Mouse (Mus musculus): ENCODE data around the gene Fhl2. TPM values are rescaled to one million over a fixed set of nuclear protein-coding genes. Genes with fewer than 3 reads are reported as not detected.

Gene Fhl2
- 3.5 and 4.6 TPM in 2 replicates for polyA plus RNA-seq (2015; fragmentation: Nextera tagmentation; extraction: Ambion mirVana)

DNA sequence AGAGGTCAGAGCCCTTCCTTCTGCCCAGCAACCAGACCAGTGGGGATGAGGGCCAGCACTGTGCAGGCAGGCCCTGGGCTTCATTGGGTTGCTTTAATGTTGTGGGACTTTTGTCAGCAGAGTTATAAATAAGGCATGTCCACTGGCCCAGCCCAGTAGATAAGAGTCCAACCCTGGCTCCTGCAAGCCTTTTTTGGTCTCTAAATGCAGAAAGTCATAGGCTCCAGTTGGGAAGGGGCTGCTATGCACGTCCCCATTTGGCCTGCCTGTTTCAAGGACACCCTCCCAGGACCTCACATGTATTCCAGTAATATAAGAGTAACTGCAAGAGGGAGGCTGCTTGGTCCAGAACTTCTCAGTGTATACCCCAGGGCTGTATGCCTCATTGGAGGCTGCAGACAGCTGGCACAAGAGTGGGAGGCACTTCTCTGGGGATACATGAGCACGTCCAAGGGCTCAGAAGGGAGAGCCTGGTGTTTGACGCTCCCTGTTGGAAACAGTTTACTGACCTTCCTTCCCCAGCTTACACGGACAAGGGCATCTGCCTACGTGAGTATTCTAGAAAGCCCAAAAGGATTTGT, at the start of gene Fhl2:
TSS of gene Fhl2 (minus strand) at position 324 of the 581 bp plus-strand sequence.
- DNase-seq: no peak
- H3K27me3 ChIP-seq: no peaks in the 10 kb centered on the region
- WGBS (ENCODE audit: insufficient replicate concordance): 58% methylated on average over 5 of the region's 5 CpGs
- no peak within 1 kb of the TSS for H3K9ac ChIP-seq
- H3K4me3 ChIP-seq (replicated peaks): no peak within 1 kb of the TSS
- H3K4me2 ChIP-seq: no peak within 1 kb of the TSS
- H3K9me3 ChIP-seq (replicated peaks): no peaks in the 10 kb centered on the region
- H3K36me3 ChIP-seq: no peaks in the 10 kb centered on the region
- no peak for ATAC-seq (ENCODE audit: low read depth)
- no peak within 1 kb of the TSS for H3K27ac ChIP-seq
- H3K4me1 ChIP-seq (replicated peaks): no peaks in the 10 kb centered on the region; the same call in 1 of the 2 replicates

DNA sequence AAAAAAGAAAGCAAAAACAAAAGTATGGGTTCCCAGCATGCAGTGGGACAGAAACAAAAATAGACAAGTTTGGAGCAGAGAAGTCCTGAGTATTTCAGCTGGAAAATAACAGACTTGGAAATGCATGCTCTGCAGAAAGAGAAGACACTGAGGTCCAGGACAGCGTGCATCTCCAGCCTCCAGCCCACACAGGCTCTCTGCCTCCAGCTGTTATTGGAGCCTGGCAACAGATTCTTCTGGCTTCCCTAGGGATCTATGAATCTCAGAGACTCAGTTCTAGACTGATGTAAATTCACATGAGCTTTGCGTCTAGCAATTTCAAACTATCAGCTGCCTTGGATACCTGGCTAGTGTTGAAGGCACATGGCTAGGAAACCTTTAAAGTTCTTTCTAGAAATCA, 48.2 kb upstream of the Fhl2 start:
- DNase-seq (no peak), ATAC-seq (ENCODE audit: low read depth) (no peak)
- H3K27me3 ChIP-seq: no peaks in the 10 kb centered on the region
- H3K27ac ChIP-seq: no peak overlapping the region
- H3K9ac ChIP-seq: no peak overlapping the region
- no peak overlapping the region for H3K4me3 ChIP-seq (replicated peaks)
- H3K4me2 ChIP-seq: no peak overlapping the region
- 71% methylated on average over 2 of the region's 2 CpGs for WGBS (ENCODE audit: insufficient replicate concordance)
- H3K4me1 ChIP-seq (replicated peaks): no peaks in the 10 kb centered on the region
- H3K9me3 ChIP-seq (replicated peaks): no peaks in the 10 kb centered on the region
- H3K36me3 ChIP-seq: no peaks in the 10 kb centered on the region

DNA sequence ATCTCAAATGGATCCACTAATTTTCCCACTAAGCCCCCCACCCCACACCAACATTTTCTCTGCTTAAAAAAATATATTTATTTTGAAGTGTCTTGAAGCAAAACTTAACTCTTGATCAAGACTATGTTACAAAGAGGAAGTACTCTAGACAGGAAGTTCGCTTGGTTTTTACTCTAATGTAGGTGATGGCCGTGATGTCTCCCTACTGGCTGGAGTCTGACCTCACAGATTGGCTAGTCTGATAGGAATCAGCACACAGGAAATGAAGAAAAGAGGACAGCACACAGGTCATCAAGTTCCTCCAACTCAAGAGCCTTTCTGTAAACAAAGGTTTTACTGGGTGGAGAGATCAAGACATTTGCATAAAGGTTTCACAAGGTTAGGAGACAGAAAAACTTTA, 44.4 kb upstream of the Fhl2 start:
- no peaks in the 10 kb centered on the region for H3K4me1 ChIP-seq (replicated peaks)
- ATAC-seq (ENCODE audit: low read depth): no peak

DNA sequence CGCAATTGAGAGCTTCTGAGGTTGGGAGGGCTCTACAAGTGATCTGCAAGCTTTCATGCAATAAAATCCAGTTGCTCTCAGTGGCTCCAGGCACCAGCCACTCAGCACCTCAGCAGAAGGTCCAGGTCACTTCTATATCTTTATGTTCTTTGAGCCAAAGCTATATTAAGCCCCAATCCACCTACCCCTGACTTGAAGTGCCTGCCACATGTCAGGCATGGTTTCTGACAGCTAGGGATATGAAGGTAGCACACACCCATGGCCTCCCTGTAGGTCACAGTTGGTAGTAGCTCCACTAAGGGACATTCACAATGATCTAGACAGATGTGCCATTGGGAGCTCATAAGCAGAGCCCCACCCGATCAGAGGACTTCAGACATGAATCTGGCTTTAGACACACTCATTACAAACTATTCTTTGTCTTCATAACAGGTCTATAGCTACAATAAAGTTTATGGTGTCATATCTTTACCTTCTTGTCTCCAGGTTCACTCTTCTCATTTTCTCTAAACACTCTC, 43.1 kb upstream of the Fhl2 start:
- no peak overlapping the region for H3K9ac ChIP-seq
- H3K27ac ChIP-seq: no peak overlapping the region
- no peaks in the 10 kb centered on the region for H3K36me3 ChIP-seq
- WGBS (ENCODE audit: insufficient replicate concordance): 67% methylated on average over 2 of the region's 2 CpGs
- DNase-seq: no peak
- H3K4me3 ChIP-seq (replicated peaks): no peak overlapping the region
- no peak for ATAC-seq (ENCODE audit: low read depth)
- no peaks in the 10 kb centered on the region for H3K27me3 ChIP-seq
- H3K9me3 ChIP-seq (replicated peaks): no peaks in the 10 kb centered on the region
- H3K4me1 ChIP-seq (replicated peaks): no peaks in the 10 kb centered on the region
- no peak overlapping the region for H3K4me2 ChIP-seq

More for the DNA sequence above, 44.4 kb upstream of the Fhl2 start:
- Histone ChIP-seq H3K4me3 (replicated peaks) (no peak overlapping the region), H3K4me2 (no peak overlapping the region), H3K27me3 (no peaks in the 10 kb centered on the region), H3K9ac (no peak overlapping the region), H3K9me3 (replicated peaks) (no peaks in the 10 kb centered on the region), H3K27ac (no peak overlapping the region), H3K36me3 (no peaks in the 10 kb centered on the region)
- 21% methylated on average over 2 of the region's 2 CpGs for WGBS (ENCODE audit: insufficient replicate concordance)
- DNase-seq: no peak

DNA sequence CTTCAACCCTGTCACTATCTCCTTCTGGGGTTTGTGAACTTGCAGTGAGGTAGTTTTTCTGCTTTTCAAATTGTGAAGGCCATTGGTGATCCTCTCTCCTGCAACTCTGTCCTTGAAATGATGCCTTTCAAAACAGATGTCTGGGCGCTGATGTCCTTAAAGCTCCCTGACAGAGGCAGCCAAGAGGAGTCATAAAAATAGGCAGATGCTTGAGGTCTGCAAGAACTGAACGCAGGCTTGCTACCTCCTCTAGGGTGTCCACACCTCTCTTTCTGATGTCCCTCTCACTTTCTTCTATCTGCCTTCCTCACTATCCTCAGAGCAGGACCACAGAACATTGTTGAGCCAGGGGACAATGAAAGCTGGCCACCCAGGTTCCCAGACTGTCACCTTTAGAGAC, 41.7 kb upstream of the Fhl2 start:
- ATAC-seq (ENCODE audit: low read depth) (no peak), DNase-seq (no peak)
- no peak overlapping the region for H3K9ac ChIP-seq
- no peak overlapping the region for H3K4me3 ChIP-seq (replicated peaks)
- H3K36me3 ChIP-seq: no peaks in the 10 kb centered on the region
- H3K4me2 ChIP-seq: no peak overlapping the region
- H3K27ac ChIP-seq: no peak overlapping the region
- H3K9me3 ChIP-seq (replicated peaks): no peaks in the 10 kb centered on the region
- no peaks in the 10 kb centered on the region for H3K27me3 ChIP-seq
- 61% methylated on average over 2 of the region's 2 CpGs for WGBS (ENCODE audit: insufficient replicate concordance)
- no peaks in the 10 kb centered on the region for H3K4me1 ChIP-seq (replicated peaks)

DNA sequence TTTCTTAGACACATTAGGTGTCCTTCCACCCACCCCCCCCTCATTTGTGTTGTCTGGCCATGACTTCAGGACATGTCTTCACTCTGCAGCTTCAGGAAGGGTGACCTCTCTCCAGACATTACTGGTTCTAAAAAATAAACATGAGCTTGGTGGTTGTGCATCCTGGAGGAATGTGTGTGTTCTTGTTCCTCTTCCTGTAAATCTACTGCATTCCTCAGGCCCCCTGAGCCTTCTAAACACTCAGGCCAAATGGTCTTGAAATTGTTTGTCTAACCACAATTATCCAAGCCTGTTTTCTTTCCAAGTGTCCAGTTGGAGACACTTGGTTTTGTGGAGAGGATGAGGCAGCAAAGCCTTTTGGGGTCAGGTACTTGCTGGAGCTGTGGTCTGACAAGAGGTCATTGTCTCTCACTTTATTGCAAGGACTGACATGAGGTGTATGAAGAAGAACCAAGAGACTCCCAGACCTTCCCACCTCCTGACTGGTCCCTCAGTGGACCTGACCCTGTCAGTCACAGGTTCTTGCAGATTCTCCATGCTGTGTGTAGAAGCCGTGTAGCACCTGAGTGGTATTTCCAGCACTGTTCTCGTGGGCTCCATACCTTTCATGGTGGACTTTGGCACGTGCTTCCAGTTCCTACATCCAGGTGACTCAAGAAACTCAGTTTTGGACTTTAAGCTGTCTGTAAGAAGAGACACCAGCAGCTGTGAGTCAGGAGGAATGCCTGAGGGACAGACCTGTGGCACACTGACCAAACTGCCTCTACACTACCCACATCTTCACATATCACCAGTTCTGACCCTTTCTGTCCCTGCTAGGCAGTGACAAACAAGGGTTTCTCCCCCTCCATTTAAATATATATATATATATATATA, 40.8 kb upstream of the Fhl2 start:
- no peak for ATAC-seq (ENCODE audit: low read depth)
- H3K4me1 ChIP-seq (replicated peaks): no peaks in the 10 kb centered on the region
- 45% methylated on average over 3 of the region's 3 CpGs for WGBS (ENCODE audit: insufficient replicate concordance)

DNA sequence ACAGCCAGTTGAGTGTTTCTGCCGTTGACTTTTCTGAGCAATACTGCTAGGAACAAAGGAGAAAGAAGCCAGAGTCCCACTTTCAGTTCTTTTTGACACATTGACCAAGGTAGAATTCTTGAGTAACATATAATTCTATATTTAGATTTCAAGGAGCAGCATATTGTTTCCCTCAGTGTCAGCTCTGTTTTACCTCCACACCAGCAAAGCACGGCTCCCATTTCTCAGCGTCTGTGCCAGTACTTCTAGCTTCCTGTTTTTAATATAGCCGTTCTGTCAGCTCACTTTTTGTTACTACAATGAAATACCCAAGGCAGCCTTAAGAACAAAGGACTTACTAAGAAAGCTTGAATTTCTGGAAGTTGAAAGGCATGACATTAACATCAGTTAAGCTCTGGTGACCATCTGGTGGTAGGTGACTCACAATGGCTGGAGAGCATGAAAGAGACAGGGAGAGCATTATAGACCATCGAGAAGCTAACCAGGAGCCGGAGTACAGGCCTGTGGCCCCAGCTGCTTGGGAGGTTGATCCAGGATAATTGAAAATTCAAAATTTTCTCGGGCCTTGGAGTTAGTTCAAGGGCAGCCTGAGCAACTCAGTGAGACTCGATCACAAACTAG, 28.9 kb upstream of the Fhl2 start:
- H3K9me3 ChIP-seq (replicated peaks): no peaks in the 10 kb centered on the region
- WGBS (ENCODE audit: insufficient replicate concordance): 57% methylated on average over 8 of the region's 8 CpGs
- no peak overlapping the region for H3K4me2 ChIP-seq
- no peak for DNase-seq
- H3K27ac ChIP-seq: no peak overlapping the region
- H3K27me3 ChIP-seq: no peaks in the 10 kb centered on the region
- no peaks in the 10 kb centered on the region for H3K36me3 ChIP-seq
- H3K4me1 ChIP-seq (replicated peaks): no peaks in the 10 kb centered on the region
- H3K9ac ChIP-seq: no peak overlapping the region
- no peak overlapping the region for H3K4me3 ChIP-seq (replicated peaks)
- no peak for ATAC-seq (ENCODE audit: low read depth)

More for the DNA sequence above, 40.8 kb upstream of the Fhl2 start:
- Histone ChIP-seq H3K9me3 (replicated peaks) (no peaks in the 10 kb centered on the region), H3K27ac (no peak overlapping the region), H3K4me3 (replicated peaks) (no peak overlapping the region), H3K27me3 (no peaks in the 10 kb centered on the region), H3K36me3 (no peaks in the 10 kb centered on the region), H3K4me2 (no peak overlapping the region), H3K9ac (no peak overlapping the region)
- DNase-seq: no peak

DNA sequence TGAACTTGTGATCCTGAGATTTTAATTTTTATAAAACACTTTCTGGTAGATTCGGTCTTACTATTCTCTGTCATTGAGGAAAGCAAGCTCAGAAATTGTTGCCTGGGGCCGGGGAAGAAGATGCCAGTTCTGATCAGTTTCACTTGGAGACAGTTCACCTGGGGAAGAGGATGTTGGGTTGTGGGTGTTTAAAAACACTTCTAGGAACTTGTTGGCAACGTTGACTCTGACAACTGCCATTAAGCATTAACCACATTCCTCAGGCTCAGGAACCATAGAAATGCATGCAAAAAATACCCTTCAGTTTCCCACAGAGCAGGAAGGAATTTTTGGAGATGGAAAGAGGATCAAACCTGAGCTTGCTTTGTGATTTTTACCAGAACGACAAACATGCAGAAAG, 28.2 kb upstream of the Fhl2 start:
- Histone ChIP-seq H3K4me3 (replicated peaks) (no peak overlapping the region), H3K9me3 (replicated peaks) (no peaks in the 10 kb centered on the region), H3K4me1 (replicated peaks) (no peaks in the 10 kb centered on the region), H3K4me2 (no peak overlapping the region), H3K36me3 (no peaks in the 10 kb centered on the region), H3K27me3 (no peaks in the 10 kb centered on the region), H3K9ac (no peak overlapping the region), H3K27ac (no peak overlapping the region)
- ATAC-seq (ENCODE audit: low read depth): no peak
- DNase-seq: no peak
- 47% methylated on average over 4 of the region's 4 CpGs for WGBS (ENCODE audit: insufficient replicate concordance)

DNA sequence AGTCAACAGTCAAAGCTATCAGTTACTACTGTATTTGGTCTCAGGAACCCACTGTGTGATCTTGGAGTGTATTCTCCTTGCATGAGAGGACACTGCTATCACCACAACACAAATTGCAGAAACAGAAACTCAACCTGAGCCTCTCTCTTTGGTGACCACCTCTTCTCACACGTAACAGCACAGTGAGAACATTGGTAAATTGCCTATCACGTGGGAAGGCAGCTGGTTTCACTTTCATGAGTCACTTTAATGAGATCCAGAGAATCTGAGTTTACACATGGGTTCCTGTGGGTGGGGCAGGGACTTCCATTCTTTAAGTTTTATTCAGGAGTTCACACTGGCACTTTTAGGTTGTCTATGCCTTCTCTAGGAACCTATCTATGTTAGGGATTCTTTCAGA, 27.4 kb upstream of the Fhl2 start:
- H3K4me2 ChIP-seq: no peak overlapping the region
- H3K27ac ChIP-seq: no peak overlapping the region
- DNase-seq (no peak), ATAC-seq (ENCODE audit: low read depth) (no peak)
- H3K36me3 ChIP-seq: no peaks in the 10 kb centered on the region
- no peaks in the 10 kb centered on the region for H3K9me3 ChIP-seq (replicated peaks)
- no peaks in the 10 kb centered on the region for H3K4me1 ChIP-seq (replicated peaks)
- H3K9ac ChIP-seq: no peak overlapping the region
- 31% methylated on average over 2 of the region's 2 CpGs for WGBS (ENCODE audit: insufficient replicate concordance)
- no peak overlapping the region for H3K4me3 ChIP-seq (replicated peaks)
- no peaks in the 10 kb centered on the region for H3K27me3 ChIP-seq

DNA sequence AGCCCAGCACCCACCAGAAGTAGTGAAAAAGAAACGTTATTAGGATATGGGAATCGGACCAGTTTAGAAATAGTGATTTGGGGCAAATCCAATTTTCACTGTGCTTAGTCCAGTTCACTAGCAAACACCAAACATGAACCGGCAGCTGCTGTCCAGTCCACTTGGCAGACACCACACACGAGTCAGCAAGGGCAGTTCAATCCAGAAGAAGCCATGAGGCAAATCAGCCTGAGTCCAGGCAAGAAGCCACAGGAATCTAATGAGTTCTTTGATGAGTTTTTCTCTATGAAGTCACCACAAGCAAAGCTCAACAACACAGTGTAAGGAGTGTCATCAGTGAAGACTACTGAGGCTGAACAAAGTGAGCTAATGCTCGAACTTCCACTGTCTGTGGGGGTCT, 26.3 kb upstream of the Fhl2 start:
- 60% methylated on average over 5 of the region's 5 CpGs for WGBS (ENCODE audit: insufficient replicate concordance)
- no peaks in the 10 kb centered on the region for H3K9me3 ChIP-seq (replicated peaks)
- H3K4me3 ChIP-seq (replicated peaks): no peak overlapping the region
- H3K4me1 ChIP-seq (replicated peaks): no peaks in the 10 kb centered on the region
- H3K9ac ChIP-seq: no peak overlapping the region
- no peak overlapping the region for H3K27ac ChIP-seq
- H3K4me2 ChIP-seq: no peak overlapping the region
- H3K27me3 ChIP-seq: no peaks in the 10 kb centered on the region
- DNase-seq (no peak), ATAC-seq (ENCODE audit: low read depth) (no peak)
- no peaks in the 10 kb centered on the region for H3K36me3 ChIP-seq

DNA sequence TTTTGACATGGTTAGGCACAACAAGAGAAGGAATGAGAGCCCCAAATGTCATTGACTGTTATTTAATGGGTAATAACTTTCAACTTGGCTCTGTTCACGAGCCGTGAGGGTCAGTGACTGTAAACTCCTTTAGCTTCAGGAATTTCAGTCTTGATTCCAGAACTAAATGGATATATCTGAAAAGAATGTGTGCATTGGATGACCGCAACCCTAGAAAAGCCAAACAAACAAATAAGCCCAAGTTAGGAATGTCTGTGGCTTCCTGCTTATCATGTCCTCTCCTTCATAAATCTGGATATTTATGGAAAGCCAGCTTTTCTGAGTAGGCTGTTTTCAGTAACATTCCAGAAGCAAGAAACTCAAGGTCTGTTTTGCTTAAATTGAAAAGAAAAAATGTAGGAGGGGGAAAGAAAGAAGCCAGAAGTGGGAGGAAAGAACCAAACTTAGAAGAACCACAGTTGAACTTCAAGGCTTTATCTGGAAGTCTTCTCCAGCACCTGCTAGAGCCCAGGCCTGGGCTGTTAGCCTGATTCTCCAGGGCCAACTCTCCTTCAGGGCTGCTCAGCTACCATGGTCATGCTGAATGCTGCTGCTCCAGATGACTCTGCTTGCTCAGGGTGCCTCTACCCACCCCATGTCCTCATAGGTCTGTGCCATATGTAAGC, 21.4 kb upstream of the Fhl2 start:
- Histone ChIP-seq H3K36me3 (no peaks in the 10 kb centered on the region), H3K4me3 (replicated peaks) (no peak overlapping the region), H3K4me1 (replicated peaks) (no peaks in the 10 kb centered on the region), H3K27ac (no peak overlapping the region), H3K27me3 (no peaks in the 10 kb centered on the region), H3K9ac (no peak overlapping the region), H3K4me2 (no peak overlapping the region), H3K9me3 (replicated peaks) (no peaks in the 10 kb centered on the region)
- 71% methylated on average over 3 of the region's 3 CpGs for WGBS (ENCODE audit: insufficient replicate concordance)
- no peak for ATAC-seq (ENCODE audit: low read depth)
- DNase-seq: no peak
